Mouse (Mus musculus) stomach, postnatal 0 days (tissue): ENCODE data around the gene Cd99l2.

Experiments used
- CTCF ChIP-seq: IDR thresholded peaks from 2 replicates; pipeline ENCODE4 v1.5.1; 2016; ENCODE audit warnings: antibody characterized with exemption, low read depth, mild to moderate bottlenecking, moderate library complexity
- EP300 ChIP-seq: optimal IDR thresholded peaks from 2 replicates; pipeline ENCODE3; 2016; ENCODE audit warnings: antibody characterized with exemption

GRCm38 (mm10) chrX:71519252-71519651 lies 26.6 kb upstream of the Cd99l2 start:
- TF ChIP-seq CTCF, result no peak
- TF ChIP-seq EP300, result no peak
